8 mouse cellular contexts compared by ENCODE assay signal in the genomic region with DNA sequence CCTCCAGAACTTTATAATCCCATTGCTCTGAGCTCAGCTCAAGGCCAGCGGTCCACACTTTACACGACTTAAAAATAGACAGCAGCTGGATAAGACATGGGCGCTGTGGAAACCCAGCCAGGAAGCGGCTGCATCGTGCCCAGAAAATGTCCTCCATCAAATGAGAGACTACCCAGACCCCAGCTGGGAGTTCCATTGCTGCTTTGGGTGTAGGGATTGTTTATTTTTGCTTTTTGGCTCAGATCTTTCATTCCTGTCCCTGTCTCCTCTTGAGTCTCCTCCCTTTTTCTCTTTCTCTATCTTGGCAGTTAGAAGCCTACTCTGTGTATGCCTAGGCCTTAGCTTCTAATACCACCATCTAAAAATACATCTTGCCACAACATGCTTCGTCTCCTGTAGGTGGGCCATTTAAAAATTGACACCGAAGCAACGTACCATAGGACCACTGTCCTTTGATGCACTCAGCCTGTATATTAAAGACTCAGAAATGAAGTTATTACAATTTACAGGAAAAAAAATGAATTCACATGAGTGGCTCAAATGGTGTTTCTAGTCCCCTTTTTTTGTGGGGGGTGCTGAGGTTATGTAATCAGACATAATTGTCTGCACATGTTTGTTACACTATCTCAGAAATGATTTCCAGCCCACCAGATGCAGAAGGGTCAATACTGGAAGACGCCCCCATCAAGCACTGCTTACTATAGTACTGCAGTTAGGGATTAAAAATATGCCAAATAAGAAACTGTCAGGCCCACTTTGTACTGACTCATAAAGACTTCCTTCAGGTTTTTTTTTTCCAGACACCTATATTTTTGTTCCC.
DNase-seq lines count a peak whose midpoint lies in the region; ATAC-seq lines count a peak whose summit lies in the region.

No protein-coding gene starts in this region.

- no peak overlapping the region for H3K9ac ChIP-seq in forebrain, embryonic 13.5 days
- no peak overlapping the region for H3K9ac ChIP-seq in forebrain, embryonic 12.5 days
- no peak overlapping the region for H3K9ac ChIP-seq in heart, embryonic 15.5 days
- H3K9ac ChIP-seq in lung, embryonic 15.5 days: no peak overlapping the region
- no peak overlapping the region for H3K9ac ChIP-seq in midbrain, embryonic 15.5 days

- WGBS in forebrain, embryonic 13.5 days: 92% methylated on average over 9 of the region's 9 CpGs
- WGBS in forebrain, embryonic 12.5 days: 93% methylated on average over 9 of the region's 9 CpGs
- WGBS in heart, embryonic 15.5 days: 32% methylated on average over 9 of the region's 9 CpGs
- WGBS in lung, embryonic 15.5 days: 45% methylated on average over 9 of the region's 9 CpGs
- 86% methylated on average over 9 of the region's 9 CpGs for WGBS in midbrain, embryonic 15.5 days

- H3K4me3 ChIP-seq in forebrain, embryonic 13.5 days: no peak overlapping the region
- H3K4me3 ChIP-seq in forebrain, embryonic 12.5 days (replicated peaks): no peak overlapping the region
- no peak overlapping the region for H3K4me3 ChIP-seq in heart, embryonic 15.5 days
- H3K4me3 ChIP-seq in lung, embryonic 15.5 days: no peak overlapping the region
- no peak overlapping the region for H3K4me3 ChIP-seq in midbrain, embryonic 15.5 days

- no peaks in the 10 kb centered on the region for H3K9me3 ChIP-seq in forebrain, embryonic 13.5 days (replicated peaks)
- no peaks in the 10 kb centered on the region for H3K9me3 ChIP-seq in forebrain, embryonic 12.5 days
- no peaks in the 10 kb centered on the region for H3K9me3 ChIP-seq in heart, embryonic 15.5 days (replicated peaks)
- H3K9me3 ChIP-seq in lung, embryonic 15.5 days: no peaks in the 10 kb centered on the region
- H3K9me3 ChIP-seq in midbrain, embryonic 15.5 days: no peaks in the 10 kb centered on the region

- no peak overlapping the region for H3K4me2 ChIP-seq in forebrain, embryonic 13.5 days
- no peak overlapping the region for H3K4me2 ChIP-seq in forebrain, embryonic 12.5 days
- H3K4me2 ChIP-seq in heart, embryonic 15.5 days: no peak overlapping the region
- H3K4me2 ChIP-seq in lung, embryonic 15.5 days: no peak overlapping the region
- no peak overlapping the region for H3K4me2 ChIP-seq in midbrain, embryonic 15.5 days

- peaks cover 70% of the 10 kb centered on the region for H3K36me3 ChIP-seq in forebrain, embryonic 13.5 days (ENCODE audit: poor library complexity, severe bottlenecking)
- peaks cover 49% of the 10 kb centered on the region for H3K36me3 ChIP-seq in forebrain, embryonic 12.5 days (replicated peaks)
- peaks cover 14% of the 10 kb centered on the region for H3K36me3 ChIP-seq in heart, embryonic 15.5 days
- peaks cover 30% of the 10 kb centered on the region for H3K36me3 ChIP-seq in lung, embryonic 15.5 days
- peaks cover 14% of the 10 kb centered on the region; the same call in 1 of the 2 replicates for H3K36me3 ChIP-seq in midbrain, embryonic 15.5 days (replicated peaks)

- peak; percentile 15 for DNase-seq in NIH3T3 (ENCODE audit: low read depth)
- peak; percentile 8 for DNase-seq in yolk sac, embryonic 10.5 days (ENCODE audit: low spot score)
- no peak for DNase-seq in adrenal gland, postnatal 4 days (ENCODE audit: low spot score in 2 of 2)

- no peaks in the 10 kb centered on the region for H3K4me1 ChIP-seq in forebrain, embryonic 13.5 days
- no peaks in the 10 kb centered on the region for H3K4me1 ChIP-seq in forebrain, embryonic 12.5 days
- H3K4me1 ChIP-seq in heart, embryonic 15.5 days (replicated peaks): peaks cover 38% of the 10 kb centered on the region
- H3K4me1 ChIP-seq in lung, embryonic 15.5 days: peaks cover 27% of the 10 kb centered on the region
- H3K4me1 ChIP-seq in midbrain, embryonic 15.5 days: no peaks in the 10 kb centered on the region

- ATAC-seq in forebrain, embryonic 13.5 days: no peak
- ATAC-seq in forebrain, embryonic 12.5 days (ENCODE audit: low FRiP score): no peak
- ATAC-seq in heart, embryonic 15.5 days (replicated peaks; ENCODE audit: insufficient number of reproducible peaks, insufficient read depth, low FRiP score, low read depth): peak; percentile 93
- peak; percentile 91 for ATAC-seq in lung, embryonic 15.5 days (ENCODE audit: borderline replicate concordance, extremely low read depth, low FRiP score, low TSS enrichment)
- ATAC-seq in midbrain, embryonic 15.5 days (replicated peaks): no peak

- no peaks in the 10 kb centered on the region for H3K27me3 ChIP-seq in forebrain, embryonic 13.5 days
- H3K27me3 ChIP-seq in forebrain, embryonic 12.5 days: no peaks in the 10 kb centered on the region
- H3K27me3 ChIP-seq in heart, embryonic 15.5 days: no peaks in the 10 kb centered on the region
- no peaks in the 10 kb centered on the region for H3K27me3 ChIP-seq in lung, embryonic 15.5 days
- no peaks in the 10 kb centered on the region for H3K27me3 ChIP-seq in midbrain, embryonic 15.5 days (replicated peaks)

- H3K27ac ChIP-seq in forebrain, embryonic 13.5 days: peak overlapping the region; percentile 40; the same call in 1 of the 2 replicates
- H3K27ac ChIP-seq in forebrain, embryonic 12.5 days: no peak overlapping the region
- H3K27ac ChIP-seq in heart, embryonic 15.5 days: peak overlapping the region; percentile 84
- H3K27ac ChIP-seq in lung, embryonic 15.5 days: peak overlapping the region; percentile 89
- H3K27ac ChIP-seq in midbrain, embryonic 15.5 days: no peak overlapping the region

Comparison
In these comparisons a context has a peak if more than half of its experiments do, and no peak if none do; other contexts are left out.
1. H3K27ac ChIP-seq: peak in forebrain, embryonic 13.5 days (single experiment), heart, embryonic 15.5 days (single experiment) and lung, embryonic 15.5 days (single experiment); none in forebrain, embryonic 12.5 days (single experiment) and midbrain, embryonic 15.5 days (single experiment).
2. ATAC-seq: peak in heart, embryonic 15.5 days (single experiment) and lung, embryonic 15.5 days (single experiment); none in forebrain, embryonic 13.5 days (single experiment), forebrain, embryonic 12.5 days (single experiment) and midbrain, embryonic 15.5 days (single experiment).
3. DNase-seq: peak in NIH3T3 (single experiment) and yolk sac, embryonic 10.5 days (single experiment); none in adrenal gland, postnatal 4 days (0 of 2).